Mouse (Mus musculus): ENCODE data around the gene Gsc2.

DNA sequence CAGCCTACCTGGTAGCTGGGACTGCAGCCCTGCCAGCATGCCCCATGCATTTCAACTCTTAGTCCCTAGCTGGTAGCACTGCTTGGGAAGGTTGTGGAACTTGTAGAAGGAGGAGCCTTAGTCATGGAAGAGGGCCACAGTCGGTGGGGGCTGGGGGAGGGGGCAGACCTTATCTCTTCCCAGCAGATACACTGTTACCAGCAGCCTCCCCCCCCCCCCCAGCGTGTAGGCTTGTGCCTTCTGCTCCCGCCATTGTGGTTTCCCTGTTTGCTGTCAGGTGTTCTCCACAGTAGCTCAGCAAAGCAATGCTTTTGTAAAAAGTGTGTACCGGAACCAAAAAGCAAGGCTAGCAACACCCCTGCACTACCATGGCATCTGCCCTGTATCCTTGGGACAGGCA, 36.8 kb upstream of the Gsc2 start:
- TF ChIP-seq CTCF (IDR thresholded peaks at IDR 0.05; ENCODE audit: borderline replicate concordance, insufficient read depth, low read length) = no peak
- TF ChIP-seq POLR2A (IDR thresholded peaks at IDR 0.05; ENCODE audit: low read depth, low read length) = no peak
